In genomic region chr12:31511218-31511617, GRCm38 (mm10) we compare ENCODE assay signal across 29 mouse cellular contexts. TPM values are rescaled to one million over a fixed set of nuclear protein-coding genes. Genes with fewer than 3 reads are reported as not detected.
DNase-seq lines count a peak whose midpoint lies in the region; TF ChIP-seq lines count a peak whose summit lies in the region.
"Had no signal": no experiment of that assay in that cellular context is flagged by ENCODE, and none has a peak within 500 bp of the region (broad histone marks: within the 10 kb centered on the region; RNA-seq: fewer than 3 reads in every experiment).

No protein-coding gene starts in this region.

- H3K36me3 ChIP-seq in CH12.LX (replicated peaks in 1 of 2; ENCODE audit: control insufficient read depth in 1 of 2, insufficient read depth in 1 of 2, low read length in 1 of 2) (no peaks in the 10 kb centered on the region), MEL (ENCODE audit: control insufficient read depth in 1 of 2, insufficient read depth in 2 of 2, low read length in 2 of 2) (peaks cover 0 to 4% of the 10 kb centered on the region in 2 experiments; a peak in 2 of 4 replicates)
- H3K36me3 ChIP-seq: embryonic facial prominence, embryonic 13.5 days; forebrain, embryonic 10.5 days; G1E; heart, embryonic 12.5 days; heart, embryonic 15.5 days; hindbrain, embryonic 10.5 days; hindbrain, embryonic 13.5 days; intestine, embryonic 15.5 days had no signal

- H3K9me3 ChIP-seq in CH12.LX (replicated peaks; ENCODE audit: low read length) (no peaks in the 10 kb centered on the region), MEL (replicated peaks; ENCODE audit: insufficient read depth, low read length) (no peaks in the 10 kb centered on the region)
- H3K9me3 ChIP-seq: embryonic facial prominence, embryonic 13.5 days; forebrain, embryonic 10.5 days; forebrain, embryonic 13.5 days; G1E; heart, embryonic 12.5 days; heart, embryonic 15.5 days; hindbrain, embryonic 10.5 days; hindbrain, embryonic 13.5 days; intestine, embryonic 15.5 days had no signal

- TF ChIP-seq POLR2A in CH12.LX (IDR thresholded peaks at IDR 0.05; ENCODE audit: low read depth, low read length) (no peak), MEL (IDR thresholded peaks at IDR 0.05; ENCODE audit: control insufficient read depth in 1 of 2, insufficient read depth in 1 of 2, low read depth in 1 of 2, low read length in 2 of 2, poor library complexity in 1 of 2) (no peak)

- no peak for TF ChIP-seq CTCF in CH12.LX (conservative IDR thresholded peaks at IDR 0.05 in 1 of 2, IDR thresholded peaks at IDR 0.05 in 1 of 2; ENCODE audit: low read depth in 2 of 2, low read length in 2 of 2)
- no peak for TF ChIP-seq CTCF in MEL (IDR thresholded peaks at IDR 0.05 in 2 of 3, conservative IDR thresholded peaks at IDR 0.05 in 1 of 3; ENCODE audit: control insufficient read depth in 1 of 3, insufficient read depth in 1 of 3, low read depth in 2 of 3, low read length in 3 of 3, poor library complexity in 1 of 3, severe bottlenecking in 1 of 3)

- H3K27me3 ChIP-seq in CH12.LX (replicated peaks) = no peaks in the 10 kb centered on the region
- no peaks in the 10 kb centered on the region for H3K27me3 ChIP-seq in MEL (ENCODE audit: control insufficient read depth in 1 of 2, insufficient read depth in 2 of 2, low read length in 2 of 2)
- H3K27me3 ChIP-seq: embryonic facial prominence, embryonic 13.5 days; forebrain, embryonic 13.5 days; heart, embryonic 12.5 days; heart, embryonic 15.5 days; hindbrain, embryonic 13.5 days; intestine, embryonic 15.5 days had no signal

- H3K79me2 ChIP-seq in CH12.LX (replicated peaks; ENCODE audit: control insufficient read depth, extremely low read depth, insufficient read depth, poor library complexity, severe bottlenecking) (no peaks in the 10 kb centered on the region), MEL (ENCODE audit: control insufficient read depth, insufficient read depth, low read length, poor library complexity) (no peaks in the 10 kb centered on the region)

- H3K4me3 ChIP-seq in CH12.LX (replicated peaks in 1 of 3; ENCODE audit: low read depth in 2 of 3, low read length in 2 of 3, poor library complexity in 1 of 3) (no peak overlapping the region), MEL (ENCODE audit: control insufficient read depth in 1 of 2, insufficient read depth in 1 of 2, low read depth in 2 of 2, low read length in 2 of 2) (no peak overlapping the region)
- H3K4me3 ChIP-seq: embryonic facial prominence, embryonic 13.5 days; forebrain, embryonic 10.5 days; forebrain, embryonic 13.5 days; heart, embryonic 12.5 days; heart, embryonic 15.5 days; hindbrain, embryonic 10.5 days; hindbrain, embryonic 13.5 days; intestine, embryonic 15.5 days had no signal

- in situ Hi-C loops in CH12.LX (cut with MboI; ENCODE audit: low pct_ligation_motif_present, low pct_unique_long_range_greater_than_20kb, low sequenced_read_pairs) = loop anchor here (25.0 kb wide), 1 partner anchor 426 kb away; no protein-coding TSS in a partner anchor

- H3K27ac ChIP-seq in CH12.LX (ENCODE audit: insufficient read depth, low read depth) (no peak overlapping the region), MEL (ENCODE audit: control insufficient read depth, low read depth, low read length) (no peak overlapping the region)
- H3K27ac ChIP-seq: embryonic facial prominence, embryonic 13.5 days; forebrain, embryonic 10.5 days; forebrain, embryonic 13.5 days; heart, embryonic 15.5 days; hindbrain, embryonic 10.5 days; hindbrain, embryonic 13.5 days; intestine, embryonic 15.5 days had no signal

- TF ChIP-seq EP300 in CH12.LX (IDR thresholded peaks at IDR 0.05; ENCODE audit: low read length) = no peak
- TF ChIP-seq EP300 in MEL (IDR thresholded peaks at IDR 0.05; ENCODE audit: low read depth in 1 of 2, low read length in 2 of 2) = no peak

- intact Hi-C loops in left cerebral cortex, postnatal 36 days (cut with DNase I) = loop anchor here (5.0 kb wide), 2 partner anchors 141 to 196 kb away; partner anchors contain the start of genes Cog5 and Dus4l

- H3K4me2 ChIP-seq in CH12.LX (ENCODE audit: insufficient read depth, low read depth, poor library complexity, severe bottlenecking) = no peak overlapping the region
- H3K4me2 ChIP-seq: embryonic facial prominence, embryonic 13.5 days; forebrain, embryonic 13.5 days; heart, embryonic 12.5 days; heart, embryonic 15.5 days; hindbrain, embryonic 13.5 days; intestine, embryonic 15.5 days had no signal

- TF ChIP-seq RAD21 in CH12.LX (IDR thresholded peaks at IDR 0.05; ENCODE audit: low read depth, low read length) (no peak), MEL (IDR thresholded peaks at IDR 0.05; ENCODE audit: low read depth, low read length) (no peak)

- H3K4me1 ChIP-seq in CH12.LX (ENCODE audit: control insufficient read depth in 1 of 2, insufficient read depth in 2 of 2) (peaks cover 0 to 7% of the 10 kb centered on the region in 2 experiments; a peak in 2 of 4 replicates), MEL (ENCODE audit: control insufficient read depth in 1 of 2, insufficient read depth in 2 of 2, low read length in 2 of 2) (peaks cover 2 to 3% of the 10 kb centered on the region in 2 experiments; a peak in 2 of 4 replicates)
- H3K4me1 ChIP-seq: embryonic facial prominence, embryonic 13.5 days; forebrain, embryonic 10.5 days; forebrain, embryonic 13.5 days; hindbrain, embryonic 10.5 days; hindbrain, embryonic 13.5 days; intestine, embryonic 15.5 days had no signal

- dilution Hi-C loops in CH12.LX (cut with MboI; ENCODE audit: extremely low pct_ligation_motif_present, extremely low pct_unique_long_range_greater_than_20kb, low sequenced_read_pairs) = no loop called here

- peak; percentile 16 for DNase-seq in heart, adult 11 months
- no peak for DNase-seq in heart, adult 8-10 months (ENCODE audit: low spot score)
- no peak for DNase-seq in CH12.LX (ENCODE audit: extremely low read depth)
- DNase-seq in MEL (ENCODE audit: low read depth, low spot score) = no peak
- peak; percentile 71 for DNase-seq in telencephalon, adult 2 months (ENCODE audit: low read depth, low spot score)
- DNase-seq in left cerebral cortex, postnatal 36 days (ENCODE audit: low spot score in 2 of 2) = no peak
- DNase-seq: adrenal gland, adult 2 months; adrenal gland, postnatal 14 days; cerebellum, adult 11-12 months; cerebellum, adult 8-10 months; cerebellum, postnatal 10 days; cerebellum, postnatal 36 days; gastrocnemius, postnatal 36 days; heart, postnatal 10 days; heart, postnatal 36 days; kidney, adult 11 months had no signal

- H3K9ac ChIP-seq in CH12.LX (ENCODE audit: insufficient read depth, low read depth) (no peak overlapping the region), MEL (ENCODE audit: control insufficient read depth, low read depth, low read length, poor library complexity, severe bottlenecking) (no peak overlapping the region)
- H3K9ac ChIP-seq: embryonic facial prominence, embryonic 13.5 days; forebrain, embryonic 13.5 days; heart, embryonic 12.5 days; heart, embryonic 15.5 days; hindbrain, embryonic 13.5 days; intestine, embryonic 15.5 days had no signal

TF ChIP-seq in CH12.LX, 34 proteins besides CTCF, POLR2A, EP300 and RAD21:
- peak; percentile 63 for TF ChIP-seq ZNF384 (IDR thresholded peaks at IDR 0.05; ENCODE audit: low read depth, low read length)
- TF ChIP-seq ETS1 (conservative IDR thresholded peaks at IDR 0.05; ENCODE audit: low read depth, low read length) = no peak

TF ChIP-seq in MEL, 35 proteins besides CTCF, POLR2A, EP300 and RAD21:
- no peak for TF ChIP-seq MAFK (IDR thresholded peaks at IDR 0.05; ENCODE audit: borderline replicate concordance, low read depth, low read length)
- TF ChIP-seq ZNF384 (IDR thresholded peaks at IDR 0.05; ENCODE audit: low read depth, low read length) = 0 out of 2 replicates have a peak, but pooled peaks have one; percentile 38

RNA-seq across cellular contexts. Expression of gene Cbll1, which starts 11.8 kb away (rescaled TPM):
- total RNA-seq in heart, adult 8-10 months (2022) = 1 to 10 TPM; 8.9 to 9.9 (median 9.7) TPM
- total RNA-seq in CH12.LX (2012; rRNA removed) (4.5 TPM in 2 replicates), CH12.LX (2014; rRNA removed) (4.6 and 5.2 TPM in 2 replicates), MEL (2012; rRNA removed) (5.0 and 5.3 TPM in 2 replicates)
- polyA plus RNA-seq in CH12.LX (2012; ENCODE audit: insufficient read length, low read depth) (16.4 and 18.8 TPM in 2 replicates), MEL (2012; ENCODE audit: insufficient read depth in 1 of 2, insufficient read length in 2 of 2, low read depth in 1 of 2, low replicate concordance in 2 of 2, missing spikeins in 1 of 2) (10 to 100 TPM in 1 of 2 experiments, not detected in 1; 19.8 TPM)
- 10 to 100 TPM; 19.8 to 24.8 TPM for total RNA-seq in left cerebral cortex, postnatal 36 days (2021)

RNA-seq across cellular contexts. Expression of gene Slc26a4, which starts 48.6 kb away (rescaled TPM):
- total RNA-seq in heart, adult 8-10 months (2022) = under 1 TPM in 2 of 4 experiments, not detected in 2; 0.14 to 0.28 TPM
- total RNA-seq in CH12.LX (2012; rRNA removed) (not detected in 2 replicates), CH12.LX (2014; rRNA removed) (not detected in 2 replicates), MEL (2012; rRNA removed) (0.04 TPM in 1 of 2 replicates, not detected in the other)
- polyA plus RNA-seq in CH12.LX (2012; ENCODE audit: insufficient read length, low read depth) (not detected in 2 replicates), MEL (2012; ENCODE audit: insufficient read depth in 1 of 2, insufficient read length in 2 of 2, low read depth in 1 of 2, low replicate concordance in 2 of 2, missing spikeins in 1 of 2) (not detected)
- 1 to 10 TPM; 2.0 to 2.4 TPM for total RNA-seq in left cerebral cortex, postnatal 36 days (2021)
- total RNA-seq: gastrocnemius, adult 8-10 months; gastrocnemius, postnatal 36 days; granulocyte monocyte progenitor cell, adult 5-6 weeks had no signal
- polyA plus RNA-seq: C2C12; embryonic facial prominence, embryonic 13.5 days; forebrain, embryonic 10.5 days; forebrain, embryonic 13.5 days; forebrain, embryonic 16.5 days; G1E had no signal

Comparison
In these comparisons a context has a peak if more than half of its experiments do, and no peak if none do; other contexts are left out.
1. DNase-seq: peak in heart, adult 11 months (single experiment) and telencephalon, adult 2 months (single experiment); none in heart, adult 8-10 months (single experiment), CH12.LX (single experiment), MEL (single experiment) and left cerebral cortex, postnatal 36 days (0 of 2).